ENCODE assay signal across 8 mouse cellular contexts in genomic region chr9:121360327-121360954, GRCm38 (mm10).
DNase-seq lines count a peak whose midpoint lies in the region; ATAC-seq and TF ChIP-seq lines count a peak whose summit lies in the region.

No protein-coding gene starts in this region.

- H3K27ac ChIP-seq in cortical plate, adult 2 months (ENCODE audit: insufficient read depth, low read length) = peak overlapping the region; percentile 74
- H3K27ac ChIP-seq in neural tube, embryonic 12.5 days = peak overlapping the region; percentile 58

- no peak overlapping the region for H3K4me3 ChIP-seq in cortical plate, adult 2 months (ENCODE audit: insufficient read depth, low read length)
- H3K4me3 ChIP-seq in neural tube, embryonic 12.5 days = no peak overlapping the region

- peak; percentile 81 to 86 for DNase-seq in right cerebral cortex, postnatal 10 days (ENCODE audit: low spot score in 2 of 2)
- DNase-seq in right cerebral cortex, postnatal 36 days (ENCODE audit: low spot score in 2 of 2) = no peak
- DNase-seq in liver = peak; percentile 51
- no peak for DNase-seq in gastrocnemius, postnatal 36 days
- DNase-seq in frontal cortex, postnatal 14 days (ENCODE audit: low spot score in 2 of 2) = no peak

- H3K4me2 ChIP-seq in neural tube, embryonic 12.5 days (replicated peaks) = peak overlapping the region; percentile 38

- no peaks in the 10 kb centered on the region for H3K27me3 ChIP-seq in neural tube, embryonic 12.5 days (replicated peaks)

- WGBS in neural tube, embryonic 12.5 days = 14% methylated on average over 11 of the region's 12 CpGs

- 0 out of 2 replicates have a peak overlapping the region, but pooled peaks have one; percentile 29 for H3K9ac ChIP-seq in neural tube, embryonic 12.5 days

- peak; percentile 9; the same call in 1 of the 2 replicates for TF ChIP-seq POLR2A in cortical plate, adult 2 months (IDR thresholded peaks at IDR 0.05; ENCODE audit: extremely low read depth, insufficient read depth, low read length)

- ATAC-seq in hematopoietic stem cell, adult 5-6 weeks (replicated peaks in 1 of 2; ENCODE audit: insufficient read depth in 1 of 2, low FRiP score in 2 of 2, low TSS enrichment in 1 of 2, low read depth in 1 of 2, poor library complexity in 2 of 2, severe bottlenecking in 2 of 2) = peak; percentile 58 to 62
- ATAC-seq in neural tube, embryonic 12.5 days (ENCODE audit: low FRiP score, low read depth) = peak; percentile 79

- no peak for TF ChIP-seq CTCF in cortical plate, adult 2 months (IDR thresholded peaks at IDR 0.05; ENCODE audit: extremely low read depth, insufficient read depth, low read length)

- intact Hi-C loops in gastrocnemius, postnatal 36 days (cut with DNase I) = no loop called here

- peaks cover 13% of the 10 kb centered on the region for H3K4me1 ChIP-seq in cortical plate, adult 2 months (ENCODE audit: control insufficient read depth, insufficient read depth, low read length)
- H3K4me1 ChIP-seq in neural tube, embryonic 12.5 days = peaks cover 41% of the 10 kb centered on the region

- peaks cover 9% of the 10 kb centered on the region; the same call in 1 of the 2 replicates for H3K36me3 ChIP-seq in neural tube, embryonic 12.5 days

- no peaks in the 10 kb centered on the region for H3K9me3 ChIP-seq in neural tube, embryonic 12.5 days

Comparison
In these comparisons a context has a peak if more than half of its experiments do, and no peak if none do; other contexts are left out.
1. DNase-seq: peak in right cerebral cortex, postnatal 10 days (2 of 2) and liver (single experiment); none in right cerebral cortex, postnatal 36 days (0 of 2), gastrocnemius, postnatal 36 days (0 of 2) and frontal cortex, postnatal 14 days (0 of 2).